Mouse (Mus musculus) embryonic fibroblast, embryonic 13.5 days (primary cell): ENCODE measurements around the gene Hmcn1. TPM values are rescaled to one million over a fixed set of nuclear protein-coding genes. Genes with fewer than 3 reads are reported as not detected.

ENCODE experiments used
- H3K27ac ChIP-seq: 2 replicates; pipeline ENCODE4 v1.5.1; 2012; ENCODE audit warnings: low read length, control low read depth, inconsistent platforms; ENCODE audit not compliant: insufficient read depth
- H3K4me1 ChIP-seq: 2 replicates; pipeline ENCODE4 v1.6.1; 2011; ENCODE audit warnings: low read length; ENCODE audit not compliant: control insufficient read depth, insufficient read depth
- H3K4me3 ChIP-seq: 2 replicates; pipeline ENCODE4 v1.5.1; 2011; ENCODE audit warnings: mild to moderate bottlenecking, control low read depth, low read length; ENCODE audit not compliant: insufficient read depth
- CTCF ChIP-seq: IDR thresholded peaks from 2 replicates; pipeline ENCODE4 v1.5.1; 2011; ENCODE audit warnings: mild to moderate bottlenecking, control low read depth, low read length, moderate library complexity, borderline replicate concordance; ENCODE audit not compliant: insufficient read depth
- POLR2A ChIP-seq: IDR thresholded peaks from 2 replicates; pipeline ENCODE4 v1.6.1; 2011; ENCODE audit warnings: low read depth, mild to moderate bottlenecking, control low read depth, low read length, moderate library complexity
- polyA plus RNA-seq: library from polyadenylated mRNA; stranded (reverse); fragments of >200 nt; gene quantifications from 2 replicates; pipeline ENCODE4 v1.2.4, GENCODE M21; 2011; ENCODE audit warnings: low read depth; ENCODE audit not compliant: missing spikeins, insufficient read length

Gene Hmcn1
- polyA plus RNA-seq, 1 experiment: 24.8 TPM

DNA sequence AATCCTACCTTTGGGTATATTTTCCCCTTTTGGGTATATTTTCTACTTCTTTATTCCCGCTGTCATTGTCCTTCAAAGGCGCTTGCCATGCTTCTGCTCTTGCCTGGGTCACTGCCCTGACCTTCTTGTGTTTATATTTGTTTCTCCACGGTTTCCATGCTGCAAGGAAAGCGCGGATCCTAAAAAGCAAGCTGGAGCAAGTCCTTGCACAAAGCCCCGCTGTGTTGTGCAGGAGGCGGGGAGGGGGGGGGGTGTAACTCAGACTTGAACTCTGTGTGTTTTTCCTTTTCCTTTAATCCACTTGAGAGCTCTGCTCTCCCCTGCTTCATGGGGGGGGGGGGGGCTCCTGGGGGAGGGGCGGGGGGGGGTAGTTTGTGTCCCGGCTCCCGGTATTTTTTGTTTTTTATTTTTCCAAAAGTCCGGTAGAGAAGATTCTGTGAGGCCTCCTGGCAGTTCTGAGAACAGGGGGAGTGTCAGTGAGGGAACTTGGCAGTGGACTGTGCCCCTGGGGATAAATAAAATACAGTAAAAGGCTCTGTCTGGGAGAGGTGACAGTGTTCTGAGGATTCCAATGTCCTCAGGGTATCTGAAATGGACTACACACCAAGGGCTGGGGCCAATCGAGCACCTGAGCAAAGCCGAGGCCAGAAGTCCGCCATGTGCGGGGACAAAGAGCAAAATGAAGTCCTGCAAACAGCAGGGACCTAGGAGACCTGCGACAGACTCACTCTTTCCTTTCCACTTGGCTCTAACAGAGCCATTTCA is 457.3 kb downstream of the Hmcn1 start:
- no peak overlapping the region for H3K4me3 ChIP-seq
- H3K27ac ChIP-seq: no peak overlapping the region
- TF ChIP-seq POLR2A (no peak), CTCF (no peak)
- peaks cover 8% of the 10 kb centered on the region for H3K4me1 ChIP-seq

DNA sequence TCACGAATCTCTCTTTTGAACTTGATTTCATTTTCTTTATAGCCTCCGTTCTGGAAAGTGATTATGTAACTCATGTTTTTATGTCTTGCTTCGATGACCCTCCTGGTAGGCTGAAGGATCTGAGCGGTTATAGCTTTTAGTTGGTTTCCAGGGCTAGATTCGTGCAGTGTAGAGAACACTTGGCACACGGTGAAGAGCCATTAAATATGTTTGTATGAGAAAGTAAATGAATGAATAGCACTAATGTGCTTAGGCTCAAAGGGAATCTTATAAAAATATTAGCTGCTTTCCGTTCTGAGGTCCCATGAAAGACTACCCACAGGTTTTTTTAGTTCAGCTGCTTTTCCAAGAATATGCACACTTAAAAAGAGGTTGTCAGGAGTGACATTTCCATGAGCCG is 458.6 kb downstream of the Hmcn1 start:
- TF ChIP-seq POLR2A: no peak
- no peak for TF ChIP-seq CTCF
- no peak overlapping the region for H3K4me3 ChIP-seq
- H3K27ac ChIP-seq: no peak overlapping the region
- peaks cover 8% of the 10 kb centered on the region for H3K4me1 ChIP-seq

DNA sequence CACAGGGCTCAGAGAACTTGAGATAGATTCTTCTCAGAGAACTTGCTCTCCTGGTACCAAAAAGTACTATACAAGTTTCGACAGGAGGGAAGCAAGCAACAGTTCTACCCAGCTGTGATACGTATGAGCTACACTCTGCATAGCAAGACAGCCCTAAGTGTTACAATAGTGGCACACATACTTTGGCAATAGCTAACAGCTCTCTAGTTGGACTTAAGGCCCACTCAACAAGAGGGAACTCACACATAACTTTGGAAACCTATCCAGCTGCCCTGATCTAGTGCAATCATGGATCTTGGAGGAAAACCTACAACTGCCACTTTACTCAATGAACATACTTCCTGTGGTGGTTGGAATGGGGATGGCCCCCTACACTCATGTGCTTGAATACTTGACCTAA is 480.2 kb downstream of the Hmcn1 start:
- Histone ChIP-seq H3K4me1 (no peaks in the 10 kb centered on the region), H3K27ac (no peak overlapping the region), H3K4me3 (no peak overlapping the region)
- no peak for TF ChIP-seq CTCF
- TF ChIP-seq POLR2A: no peak

Other genes starting within 250 kb of the Hmcn1 start
- not detected in 2 replicates for gene Gm47985, start 189.1 kb upstream of the Hmcn1 start, polyA plus RNA-seq
- gene Gm8947, start 198.9 kb upstream of the Hmcn1 start, polyA plus RNA-seq: not detected in 2 replicates
- gene Gm47995, start 205.0 kb upstream of the Hmcn1 start, polyA plus RNA-seq: not detected in 2 replicates
- not detected in 2 replicates for gene 3110040M04Rik, start 210.7 kb upstream of the Hmcn1 start, polyA plus RNA-seq
- gene Gm47996, start 216.7 kb upstream of the Hmcn1 start, polyA plus RNA-seq: not detected in 2 replicates